In genomic region chr13:103919956-103920260, GRCm38 (mm10) we compare ENCODE assay signal across 8 mouse cellular contexts. TPM values are rescaled to one million over a fixed set of nuclear protein-coding genes. Genes with fewer than 3 reads are reported as not detected.
DNase-seq lines count a peak whose midpoint lies in the region; ATAC-seq and TF ChIP-seq lines count a peak whose summit lies in the region.

No protein-coding gene starts in this region.

- H3K4me3 ChIP-seq in layer of hippocampus, adult 2 months: peak overlapping the region; percentile 65
- H3K4me3 ChIP-seq in brown adipose tissue, adult 24 weeks (ENCODE audit: insufficient read depth, low read depth, low read length): peak overlapping the region; percentile 88
- H3K4me3 ChIP-seq in heart, postnatal 0 days (ENCODE audit: low read depth, low read length): peak overlapping the region; percentile 98
- peak overlapping the region; percentile 96 for H3K4me3 ChIP-seq in midbrain, embryonic 12.5 days

- H3K9me3 ChIP-seq in heart, postnatal 0 days (replicated peaks; ENCODE audit: control insufficient read depth, low read length): no peaks in the 10 kb centered on the region
- no peaks in the 10 kb centered on the region for H3K9me3 ChIP-seq in midbrain, embryonic 12.5 days

- TF ChIP-seq EP300 in heart, postnatal 0 days (IDR thresholded peaks at IDR 0.05; ENCODE audit: low read depth): no peak

- H3K4me1 ChIP-seq in brown adipose tissue, adult 24 weeks (ENCODE audit: control insufficient read depth, insufficient read depth, insufficient read length, low read length): peaks cover 2% of the 10 kb centered on the region; the same call in 1 of the 2 replicates
- peaks cover 17% of the 10 kb centered on the region for H3K4me1 ChIP-seq in heart, postnatal 0 days (ENCODE audit: control insufficient read depth, insufficient read depth)
- H3K4me1 ChIP-seq in midbrain, embryonic 12.5 days: peaks cover 22% of the 10 kb centered on the region

- 0% methylated on average over 20 of the region's 20 CpGs for WGBS in heart, postnatal 0 days
- WGBS in midbrain, embryonic 12.5 days: under 1% methylated on average over 20 of the region's 20 CpGs

- DNase-seq in layer of hippocampus, adult 2 months (ENCODE audit: low spot score in 2 of 2): no peak
- no peak for DNase-seq in layer of hippocampus, postnatal 25 days (ENCODE audit: extremely low spot score in 1 of 2, low spot score in 1 of 2)
- DNase-seq in heart, postnatal 0 days (ENCODE audit: low spot score): no peak
- no peak for DNase-seq in cerebellum, adult 9-11 months
- no peak for DNase-seq in thymus, postnatal 0 days (ENCODE audit: low spot score)
- DNase-seq in testis, postnatal 10 days (ENCODE audit: low spot score): no peak

- H3K9ac ChIP-seq in heart, postnatal 0 days (replicated peaks; ENCODE audit: low read depth, low read length): peak overlapping the region; percentile 99
- peak overlapping the region; percentile 99 for H3K9ac ChIP-seq in midbrain, embryonic 12.5 days (replicated peaks)

- no peak for TF ChIP-seq CTCF in layer of hippocampus, adult 2 months (conservative IDR thresholded peaks at IDR 0.05)
- no peak for TF ChIP-seq CTCF in heart, postnatal 0 days (IDR thresholded peaks at IDR 0.05; ENCODE audit: low read depth)

- H3K36me3 ChIP-seq in heart, postnatal 0 days (replicated peaks; ENCODE audit: control insufficient read depth, insufficient read depth, low read length): no peaks in the 10 kb centered on the region
- H3K36me3 ChIP-seq in midbrain, embryonic 12.5 days: no peaks in the 10 kb centered on the region

- no peaks in the 10 kb centered on the region for H3K27me3 ChIP-seq in heart, postnatal 0 days (ENCODE audit: control insufficient read depth, insufficient read depth, low read length)
- H3K27me3 ChIP-seq in midbrain, embryonic 12.5 days: 0 out of 2 replicates have a peak, but pooled peaks cover 7% of the 10 kb centered on the region

- peak overlapping the region; percentile 86 for H3K27ac ChIP-seq in layer of hippocampus, adult 2 months
- H3K27ac ChIP-seq in brown adipose tissue, adult 24 weeks (replicated peaks; ENCODE audit: low read depth, low read length): peak overlapping the region; percentile 94
- peak overlapping the region; percentile 100 for H3K27ac ChIP-seq in heart, postnatal 0 days (ENCODE audit: low read depth)
- peak overlapping the region; percentile 100 for H3K27ac ChIP-seq in midbrain, embryonic 12.5 days (replicated peaks)

- ATAC-seq in heart, postnatal 0 days (ENCODE audit: insufficient read depth, low read depth): no peak
- no peak for ATAC-seq in midbrain, embryonic 12.5 days (ENCODE audit: low FRiP score, low read depth)

- peak overlapping the region; percentile 80 for H3K4me2 ChIP-seq in heart, postnatal 0 days (ENCODE audit: low read depth, low read length)
- peak overlapping the region; percentile 84 for H3K4me2 ChIP-seq in midbrain, embryonic 12.5 days (replicated peaks)

RNA-seq across cellular contexts. Expression of gene Erbin, which starts 0.4 kb away (rescaled TPM):
- 10 to 100 TPM; 43.0 to 43.7 TPM for total RNA-seq in layer of hippocampus, adult 2 months (2021)
- total RNA-seq in layer of hippocampus, postnatal 25 days (2021): 10 to 100 TPM; 39.7 to 40.9 TPM
- polyA plus RNA-seq in brown adipose tissue, adult 24 weeks (2012; ENCODE audit: insufficient read depth, insufficient read length, missing spikeins): 19.1 and 23.2 TPM in 2 replicates
- 30.2 and 44.3 TPM in 2 replicates for total RNA-seq in heart, postnatal 0 days (2014; rRNA removed; ENCODE audit: low replicate concordance)
- 8.9 and 10.9 TPM in 2 replicates for polyA plus RNA-seq in heart, postnatal 0 days (2015; fragmentation: Nextera tagmentation; extraction: Ambion mirVana)
- 21.8 and 25.1 TPM in 2 replicates for polyA plus RNA-seq in midbrain, embryonic 12.5 days (2016; fragmentation: Nextera tagmentation; extraction: Ambion mirVana)
- polyA plus RNA-seq in thymus, postnatal 0 days (2015; fragmentation: Nextera tagmentation; extraction: Ambion mirVana): 30.4 and 31.8 TPM in 2 replicates
